Mouse (Mus musculus) embryo, embryonic 9.5 days (tissue): Measurements from ENCODE around the gene Cc2d1b.

Source experiments
- DNase-seq: peaks from one replicate; pipeline ENCODE4 v3.0.0-alpha.2; 2017; ENCODE audit errors: extremely low spot score

Gene Cc2d1b

GRCm38 (mm10) chr4:108638752-108639151, 19.0 kb downstream of the Cc2d1b start:
- no peak for DNase-seq

GRCm38 (mm10) chr4:108664407-108664806, 44.7 kb downstream of the Cc2d1b start:
- DNase-seq: peak; percentile 8
